Mouse (Mus musculus): ENCODE data around the gene Usp32.

Usp32 gene

DNA sequence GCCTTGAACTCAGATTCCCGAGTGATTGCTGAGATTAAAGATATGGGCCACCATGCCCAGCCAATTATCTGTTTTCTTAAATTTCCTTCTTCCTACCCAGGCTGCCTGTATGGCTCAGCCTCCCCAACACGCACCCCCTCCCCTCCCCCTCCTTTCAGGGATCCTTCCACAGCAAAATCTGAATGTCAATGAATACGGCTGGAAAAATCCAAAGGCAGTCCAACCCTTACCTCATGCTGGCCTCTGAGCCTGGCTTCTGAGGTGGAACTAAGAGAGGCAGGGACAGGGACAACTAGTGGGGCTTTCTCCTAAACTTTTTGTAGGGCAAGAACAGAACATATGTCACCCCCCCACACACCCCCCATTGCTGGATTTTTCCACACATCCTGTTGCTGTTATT is 191.8 kb downstream of the Usp32 start:
- DNase-seq (ENCODE audit: low spot score in 2 of 2): no peak

DNA sequence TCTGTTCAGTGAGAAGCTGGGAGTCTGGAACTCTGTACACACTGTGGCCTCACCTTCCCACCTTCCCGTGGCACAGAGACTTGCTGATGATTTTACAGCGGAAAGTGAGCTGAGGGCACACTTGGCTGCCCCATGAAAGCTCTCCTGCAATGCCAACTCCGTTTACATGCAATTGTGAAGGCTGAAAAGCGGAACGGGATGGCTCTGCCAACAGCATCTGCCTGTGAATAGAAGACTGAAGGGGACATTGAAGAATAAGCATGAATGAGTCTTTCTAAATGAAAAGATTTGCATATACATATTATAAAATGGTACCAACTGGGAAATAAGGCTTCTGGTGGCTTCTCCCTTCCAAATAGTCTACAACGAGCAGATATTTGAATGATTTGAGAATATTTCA is 192.8 kb downstream of the Usp32 start:
- no peak for DNase-seq (ENCODE audit: low spot score in 2 of 2)

GRCm38 (mm10) chr11:84945841-84946240 is 194.1 kb downstream of the Usp32 start:
- DNase-seq (ENCODE audit: low spot score in 2 of 2): no peak

DNA sequence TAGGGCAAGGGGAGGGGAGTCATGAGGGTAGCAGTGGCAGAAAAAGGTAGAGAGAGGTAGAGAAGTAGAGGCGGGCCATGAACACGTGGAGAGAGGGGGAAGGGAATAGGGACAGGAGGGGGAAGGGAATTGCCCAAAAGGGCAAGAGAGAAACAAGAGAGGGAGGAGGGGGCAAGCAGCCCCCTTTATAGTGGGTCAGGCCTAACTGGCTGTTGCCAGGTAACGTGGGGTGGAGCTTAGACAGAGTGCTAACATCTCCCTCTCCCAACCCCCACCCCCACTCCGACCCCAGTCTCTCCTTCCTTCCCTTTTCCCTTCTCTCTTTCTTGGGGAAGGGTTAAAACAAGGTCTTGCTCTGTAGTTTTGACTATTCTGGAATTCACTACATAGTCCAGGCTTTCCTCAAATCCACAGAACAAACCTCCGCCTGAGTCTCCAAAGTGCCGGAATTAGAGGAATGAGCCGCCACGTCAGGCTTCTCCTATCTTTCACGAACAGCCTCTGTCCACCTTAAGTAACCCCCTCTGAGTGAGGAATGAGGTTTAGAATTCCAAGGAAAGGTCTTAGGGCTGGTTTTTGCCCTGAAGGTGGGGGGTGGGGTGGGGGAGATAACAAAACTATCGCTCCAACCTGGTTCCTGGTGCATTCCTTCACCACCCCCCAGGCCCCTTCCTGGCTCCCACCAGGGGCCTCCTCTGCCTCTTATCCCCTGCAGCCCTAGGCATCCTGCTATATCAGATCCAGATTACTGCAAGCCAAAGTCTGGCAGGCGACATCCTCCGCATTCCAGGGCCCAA is 195.1 kb downstream of the Usp32 start:
- DNase-seq (ENCODE audit: low spot score in 2 of 2): no peak

DNA sequence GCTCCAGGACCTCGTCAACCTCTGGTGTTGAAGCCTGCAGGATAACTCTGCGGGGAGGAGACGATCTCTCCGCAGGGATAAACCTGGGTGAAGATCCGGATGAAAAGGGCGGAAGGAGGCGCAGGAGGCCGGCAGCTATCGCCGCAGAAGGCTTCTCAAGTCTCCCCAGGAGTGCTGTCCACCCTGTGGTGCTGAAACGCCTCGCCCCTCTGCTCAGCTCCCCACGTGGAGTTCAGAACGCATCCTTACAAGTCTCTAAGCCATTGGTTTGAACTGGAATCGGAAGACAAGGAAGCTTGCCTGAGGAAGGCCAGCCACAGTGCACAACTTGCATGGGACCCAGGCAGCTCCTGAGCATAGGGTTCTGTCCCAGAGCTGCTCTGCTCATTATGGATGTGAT is 196.0 kb downstream of the Usp32 start:
- DNase-seq (ENCODE audit: low spot score in 2 of 2): no peak

DNA sequence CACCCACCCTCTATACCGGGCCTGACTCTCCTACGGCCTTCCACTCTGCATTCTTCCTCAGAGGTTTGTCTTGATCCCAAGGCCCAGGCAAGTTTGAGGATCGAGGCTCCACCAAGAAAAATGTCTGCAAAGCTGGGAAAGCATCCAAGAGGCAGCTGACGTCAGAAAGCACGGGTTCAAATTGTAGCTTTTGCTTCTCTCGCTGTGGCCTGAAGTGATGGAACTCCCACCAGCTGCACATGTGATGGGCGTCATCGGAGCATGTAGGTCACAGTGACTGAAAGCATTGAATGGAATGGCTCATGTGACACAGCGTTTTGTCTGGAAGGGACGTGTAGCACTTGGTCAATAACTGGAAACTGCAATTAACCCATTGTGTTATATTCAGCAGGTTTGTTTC is 199.8 kb downstream of the Usp32 start:
- DNase-seq (ENCODE audit: low spot score in 2 of 2): no peak

GRCm38 (mm10) chr11:84939508-84940053 is 200.4 kb downstream of the Usp32 start:
- DNase-seq (ENCODE audit: low spot score in 2 of 2): peak; percentile 62 to 70

All from right cerebral cortex, adult 2 months (tissue).